Mouse (Mus musculus) testis, adult 2 months (tissue): ENCODE results near the gene Hist1h1t. TPM values are rescaled to one million over a fixed set of nuclear protein-coding genes. Genes with fewer than 3 reads are reported as not detected.

Experiments
- H3K27ac ChIP-seq: fragments of 200-500 bp; 2 replicates; pipeline ENCODE4 v1.5.1; 2012; ENCODE audit warnings: low read depth, low read length; ENCODE audit not compliant: control insufficient read depth, insufficient read depth
- H3K27me3 ChIP-seq: fragments of 200-500 bp; 2 replicates; pipeline ENCODE4 v1.6.1; 2012; ENCODE audit warnings: mild to moderate bottlenecking, low read length, moderate library complexity; ENCODE audit not compliant: control insufficient read depth, insufficient read depth
- H3K36me3 ChIP-seq: fragments of 200-500 bp; 2 replicates; pipeline ENCODE4 v1.6.1; 2012; ENCODE audit warnings: mild to moderate bottlenecking, low read length; ENCODE audit not compliant: control insufficient read depth, insufficient read depth
- H3K4me1 ChIP-seq: fragments of 200-500 bp; 2 replicates; pipeline ENCODE4 v1.6.1; 2012; ENCODE audit warnings: low read length; ENCODE audit not compliant: control insufficient read depth, insufficient read depth
- H3K4me3 ChIP-seq: fragments of 200-500 bp; 2 replicates; pipeline ENCODE4 v1.5.1; 2012; ENCODE audit warnings: low read depth, mild to moderate bottlenecking, low read length, moderate library complexity, mixed read lengths; ENCODE audit not compliant: control insufficient read depth
- CTCF ChIP-seq: fragments of 200-500 bp; IDR thresholded peaks from 2 replicates; pipeline ENCODE4 v1.5.1; 2012; ENCODE audit warnings: low read depth, mild to moderate bottlenecking, inconsistent platforms, low read length, moderate library complexity; ENCODE audit not compliant: control insufficient read depth, insufficient read depth, insufficient replicate concordance
- POLR2A ChIP-seq: fragments of 200-500 bp; IDR thresholded peaks from 2 replicates; pipeline ENCODE4 v1.6.1; 2012; ENCODE audit warnings: low read depth, mild to moderate bottlenecking, inconsistent platforms, low read length, moderate library complexity; ENCODE audit not compliant: control insufficient read depth
- polyA plus RNA-seq: library from polyadenylated mRNA; depleted of rRNA; stranded (reverse); fragments of >200 nt; gene quantifications from 2 replicates; pipeline ENCODE4 v1.2.3, GENCODE M21; 2012

The Hist1h1t gene
- polyA plus RNA-seq, 1 experiment: 24.8 TPM

GRCm38 (mm10) chr13:23728472-23729191 is 33.0 kb downstream of the Hist1h1t start:
- Histone ChIP-seq H3K27me3 (no peaks in the 10 kb centered on the region), H3K27ac (no peak overlapping the region), H3K4me1 (peaks cover 3% of the 10 kb centered on the region; the same call in 1 of the 2 replicates), H3K36me3 (no peaks in the 10 kb centered on the region), H3K4me3 (no peak overlapping the region)
- no peak for TF ChIP-seq POLR2A
- TF ChIP-seq CTCF: no peak

- Histone ChIP-seq H3K27me3 (no peaks in the 10 kb centered on the region), H3K27ac (no peak overlapping the region), H3K4me3 (no peak overlapping the region), H3K4me1 (peaks cover 3% of the 10 kb centered on the region; the same call in 1 of the 2 replicates), H3K36me3 (no peaks in the 10 kb centered on the region)
- TF ChIP-seq CTCF: no peak
Observed at GRCm38 (mm10) chr13:23729192-23729525, 33.5 kb downstream of the Hist1h1t start.

GRCm38 (mm10) chr13:23729706-23730105 is 34.1 kb downstream of the Hist1h1t start:
- Histone ChIP-seq H3K36me3 (no peaks in the 10 kb centered on the region), H3K27ac (no peak overlapping the region), H3K4me1 (peaks cover 3% of the 10 kb centered on the region; the same call in 1 of the 2 replicates), H3K27me3 (no peaks in the 10 kb centered on the region), H3K4me3 (no peak overlapping the region)
- no peak for TF ChIP-seq POLR2A
- no peak for TF ChIP-seq CTCF

GRCm38 (mm10) chr13:23730479-23730878 is 34.9 kb downstream of the Hist1h1t start:
- no peak for TF ChIP-seq CTCF
- no peak for TF ChIP-seq POLR2A
- H3K27me3 ChIP-seq: no peaks in the 10 kb centered on the region
- no peaks in the 10 kb centered on the region for H3K36me3 ChIP-seq
- H3K27ac ChIP-seq: no peak overlapping the region
- peaks cover 3% of the 10 kb centered on the region; the same call in 1 of the 2 replicates for H3K4me1 ChIP-seq
- no peak overlapping the region for H3K4me3 ChIP-seq

GRCm38 (mm10) chr13:23732156-23732804 is 36.7 kb downstream of the Hist1h1t start:
- H3K27me3 ChIP-seq: no peaks in the 10 kb centered on the region
- H3K4me3 ChIP-seq: no peak overlapping the region
- no peak for TF ChIP-seq POLR2A
- no peak for TF ChIP-seq CTCF
- peaks cover 3% of the 10 kb centered on the region; the same call in 1 of the 2 replicates for H3K4me1 ChIP-seq
- no peak overlapping the region for H3K27ac ChIP-seq
- no peaks in the 10 kb centered on the region for H3K36me3 ChIP-seq

- TF ChIP-seq CTCF (no peak), POLR2A (no peak)
- no peaks in the 10 kb centered on the region for H3K36me3 ChIP-seq
- no peaks in the 10 kb centered on the region for H3K27me3 ChIP-seq
- no peak overlapping the region for H3K27ac ChIP-seq
- peaks cover 7% of the 10 kb centered on the region for H3K4me1 ChIP-seq
- no peak overlapping the region for H3K4me3 ChIP-seq
Observed at GRCm38 (mm10) chr13:23737091-23737490, 41.5 kb downstream of the Hist1h1t start.

- Histone ChIP-seq H3K4me3 (no peak overlapping the region), H3K27ac (peak overlapping the region; percentile 90)
Observed at GRCm38 (mm10) chr13:23738041-23738440, 42.4 kb downstream of the Hist1h1t start.

More at GRCm38 (mm10) chr13:23738041-23738440, 42.4 kb downstream of the Hist1h1t start:
- Histone ChIP-seq H3K27me3 (no peaks in the 10 kb centered on the region), H3K4me1 (peaks cover 7% of the 10 kb centered on the region), H3K36me3 (no peaks in the 10 kb centered on the region)
- no peak for TF ChIP-seq CTCF
- no peak for TF ChIP-seq POLR2A
